Mouse (Mus musculus) stomach, postnatal 0 days (tissue): Measurements from ENCODE around the gene 4933425L06Rik. TPM values are rescaled to one million over a fixed set of nuclear protein-coding genes. Genes with fewer than 3 reads are reported as not detected.

Experiments
- ATAC-seq: fragments of 200-750 bp; cut with Nextera tagmentation; 2 replicates; pipeline ENCODE4 v1.8.0; 2017; ENCODE audit not compliant: low FRiP score, low TSS enrichment
- DNase-seq: peaks from one replicate; pipeline ENCODE4 v3.0.0-alpha.2; 2016; ENCODE audit warnings: low spot score
- H3K27ac ChIP-seq: fragments of 300-500 bp; sonication (generic); replicated peaks from 2 replicates; pipeline ENCODE4 v1.5.1; 2014; ENCODE audit warnings: mild to moderate bottlenecking, control low read depth
- H3K27me3 ChIP-seq: fragments of 300-500 bp; sonication (generic); 2 replicates; pipeline ENCODE4 v1.6.1; 2014; ENCODE audit warnings: low read length; ENCODE audit not compliant: control insufficient read depth, insufficient read depth
- H3K36me3 ChIP-seq: fragments of 300-500 bp; sonication (generic); 2 replicates; pipeline ENCODE4 v1.6.1; 2014; ENCODE audit warnings: low read length, mixed read lengths; ENCODE audit not compliant: control insufficient read depth, insufficient read depth
- H3K4me1 ChIP-seq: fragments of 300-500 bp; sonication (generic); replicated peaks from 2 replicates; pipeline ENCODE4 v1.6.1; 2014; ENCODE audit warnings: antibody characterized with exemption; ENCODE audit not compliant: control insufficient read depth, insufficient read depth
- H3K4me2 ChIP-seq: fragments of 300-500 bp; sonication (generic); replicated peaks from 2 replicates; pipeline ENCODE4 v1.6.1; 2014; ENCODE audit warnings: low read depth, mild to moderate bottlenecking, control low read depth, moderate library complexity
- H3K4me3 ChIP-seq: fragments of 300-500 bp; sonication (generic); 2 replicates; pipeline ENCODE4 v1.5.1; 2014; ENCODE audit warnings: low read depth, low read length, control low read depth
- H3K9ac ChIP-seq: fragments of 300-500 bp; sonication (generic); 2 replicates; pipeline ENCODE4 v1.6.1; 2014; ENCODE audit warnings: mild to moderate bottlenecking, low read length, control low read depth, mixed read lengths
- H3K9me3 ChIP-seq: fragments of 300-500 bp; sonication (generic); 2 replicates; pipeline ENCODE4 v1.6.1; 2016; ENCODE audit warnings: low read length; ENCODE audit not compliant: control insufficient read depth
- CTCF ChIP-seq: IDR thresholded peaks from 2 replicates; pipeline ENCODE4 v1.5.1; 2016; ENCODE audit warnings: antibody characterized with exemption, low read depth, mild to moderate bottlenecking, moderate library complexity
- EP300 ChIP-seq: optimal IDR thresholded peaks from 2 replicates; pipeline ENCODE3; 2016; ENCODE audit warnings: antibody characterized with exemption
- WGBS: fragments of 180-500 bp; shearing (Covaris S2); extraction: QIAGEN DNeasy Blood & Tissue Kit; methylation state at CpG from one replicate; pipeline ENCODE4 v1.1.7; 2014; 5-methylcytosine and 5-hydroxymethylcytosine counted together
- polyA plus RNA-seq: library from polyadenylated mRNA; unstranded; fragments of >200 nt; fragmentation: Nextera tagmentation; extraction: Ambion mirVana; gene quantifications from 2 replicates; pipeline ENCODE4 v1.2.1, GENCODE M21; 2015

4933425L06Rik gene
- polyA plus RNA-seq, 1 experiment from 2014 or later, result not detected

GRCm38 (mm10) chr13:105121617-105122016 is 39.7 kb downstream of the 4933425L06Rik start:
- no peaks in the 10 kb centered on the region for H3K9me3 ChIP-seq
- ATAC-seq (no peak), DNase-seq (no peak)

GRCm38 (mm10) chr13:105122092-105122491 is 40.2 kb downstream of the 4933425L06Rik start:
- H3K27me3 ChIP-seq, result no peaks in the 10 kb centered on the region
- no peak overlapping the region for H3K4me2 ChIP-seq
- H3K36me3 ChIP-seq, result no peaks in the 10 kb centered on the region
- H3K9ac ChIP-seq, result no peak overlapping the region
- 0 out of 2 replicates have a peak, but pooled peaks have one; percentile 49 for ATAC-seq
- H3K27ac ChIP-seq, result no peak overlapping the region
- DNase-seq, result no peak
- no peaks in the 10 kb centered on the region for H3K4me1 ChIP-seq
- H3K9me3 ChIP-seq, result no peaks in the 10 kb centered on the region
- 65% methylated on average over 3 of the region's 3 CpGs for WGBS
- no peak for TF ChIP-seq EP300
- TF ChIP-seq CTCF, result no peak
- H3K4me3 ChIP-seq, result no peak overlapping the region

More at GRCm38 (mm10) chr13:105121617-105122016, 39.7 kb downstream of the 4933425L06Rik start:
- no peak overlapping the region for H3K9ac ChIP-seq
- no peaks in the 10 kb centered on the region for H3K27me3 ChIP-seq
- no peaks in the 10 kb centered on the region for H3K36me3 ChIP-seq
- H3K4me3 ChIP-seq, result no peak overlapping the region
- H3K27ac ChIP-seq, result no peak overlapping the region
- no peak overlapping the region for H3K4me2 ChIP-seq
- H3K4me1 ChIP-seq, result no peaks in the 10 kb centered on the region
- TF ChIP-seq EP300 (no peak), CTCF (no peak)

- H3K9me3 ChIP-seq, result no peaks in the 10 kb centered on the region
- WGBS, result 78% methylated on average over 6 of the region's 6 CpGs
- no peak for TF ChIP-seq EP300
- no peak for TF ChIP-seq CTCF
Observed at GRCm38 (mm10) chr13:105130080-105130479, 48.2 kb downstream of the 4933425L06Rik start.

DNA sequence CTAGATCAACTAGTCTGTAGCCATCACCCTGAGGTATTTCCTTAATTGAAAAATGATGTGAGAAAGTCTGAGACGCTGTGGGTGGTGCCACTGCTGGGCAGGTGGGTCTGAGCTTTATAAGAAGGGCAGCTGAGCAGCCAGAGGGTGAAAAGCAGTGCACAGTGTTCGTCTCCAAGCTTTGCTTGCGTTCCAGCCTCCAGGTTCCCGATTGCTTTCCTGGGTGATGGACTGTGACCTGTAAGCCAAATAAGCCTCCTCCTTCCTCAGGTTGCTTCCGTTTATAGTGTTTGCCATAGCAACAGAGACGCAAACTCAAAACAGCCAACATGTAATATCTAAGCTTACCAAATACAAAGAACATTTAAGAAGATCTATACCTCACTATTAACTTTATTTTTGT is 50.4 kb downstream of the 4933425L06Rik start:
- Histone ChIP-seq H3K36me3 (no peaks in the 10 kb centered on the region), H3K9me3 (no peaks in the 10 kb centered on the region), H3K27me3 (no peaks in the 10 kb centered on the region), H3K4me2 (no peak overlapping the region), H3K9ac (no peak overlapping the region), H3K27ac (no peak overlapping the region), H3K4me3 (no peak overlapping the region), H3K4me1 (no peaks in the 10 kb centered on the region)
- ATAC-seq, result no peak
- TF ChIP-seq CTCF (no peak), EP300 (no peak)
- 60% methylated on average over 6 of the region's 6 CpGs for WGBS
- DNase-seq, result no peak

More at GRCm38 (mm10) chr13:105130080-105130479, 48.2 kb downstream of the 4933425L06Rik start:
- Histone ChIP-seq H3K36me3 (no peaks in the 10 kb centered on the region), H3K27ac (no peak overlapping the region), H3K4me3 (no peak overlapping the region), H3K4me2 (no peak overlapping the region), H3K27me3 (no peaks in the 10 kb centered on the region), H3K9ac (no peak overlapping the region), H3K4me1 (no peaks in the 10 kb centered on the region)
- DNase-seq (no peak), ATAC-seq (no peak)

- ATAC-seq (no peak), DNase-seq (no peak)
- Histone ChIP-seq H3K4me2 (no peak overlapping the region), H3K27ac (no peak overlapping the region), H3K9me3 (no peaks in the 10 kb centered on the region), H3K4me3 (no peak overlapping the region), H3K27me3 (no peaks in the 10 kb centered on the region), H3K36me3 (no peaks in the 10 kb centered on the region), H3K4me1 (no peaks in the 10 kb centered on the region), H3K9ac (no peak overlapping the region)
- TF ChIP-seq CTCF (no peak), EP300 (no peak)
- WGBS, result 78% methylated on average over 2 of the region's 2 CpGs
Observed at GRCm38 (mm10) chr13:105132776-105133175, 50.9 kb downstream of the 4933425L06Rik start.

DNA sequence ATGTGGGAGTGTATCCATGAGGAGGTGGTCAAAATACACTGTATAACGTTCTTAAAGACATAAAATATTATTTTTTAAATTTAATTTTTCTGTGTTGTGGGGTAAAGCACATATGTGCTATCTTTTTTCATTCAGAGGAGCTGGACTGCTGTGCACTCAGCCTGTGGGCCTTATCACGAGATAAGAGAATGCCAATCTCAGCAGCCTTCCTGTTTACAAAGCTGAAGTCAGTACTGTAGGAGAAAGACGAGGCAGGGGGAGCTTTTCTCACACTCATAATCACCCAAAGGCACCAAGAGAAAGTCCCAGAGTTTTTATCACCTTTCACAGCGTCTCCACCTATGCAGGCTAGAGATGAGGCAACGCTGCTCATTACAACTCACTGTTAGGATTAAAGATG is 52.5 kb downstream of the 4933425L06Rik start:
- H3K4me3 ChIP-seq, result no peak overlapping the region
- no peak for TF ChIP-seq CTCF
- no peak for TF ChIP-seq EP300
- no peak for DNase-seq
- H3K4me1 ChIP-seq, result no peaks in the 10 kb centered on the region
- 53% methylated on average over 5 of the region's 5 CpGs for WGBS
- H3K27ac ChIP-seq, result no peak overlapping the region
- H3K4me2 ChIP-seq, result no peak overlapping the region
- H3K36me3 ChIP-seq, result no peaks in the 10 kb centered on the region
- no peaks in the 10 kb centered on the region for H3K9me3 ChIP-seq
- no peaks in the 10 kb centered on the region for H3K27me3 ChIP-seq
- no peak overlapping the region for H3K9ac ChIP-seq
- no peak for ATAC-seq
